Mouse (Mus musculus): Measurements from ENCODE around the gene Ahnak2. TPM values are rescaled to one million over a fixed set of nuclear protein-coding genes. Genes with fewer than 3 reads are reported as not detected.

The Ahnak2 gene
- total RNA-seq, 2 experiments from 2014 or later = 14.1 to 20.2 TPM

DNA sequence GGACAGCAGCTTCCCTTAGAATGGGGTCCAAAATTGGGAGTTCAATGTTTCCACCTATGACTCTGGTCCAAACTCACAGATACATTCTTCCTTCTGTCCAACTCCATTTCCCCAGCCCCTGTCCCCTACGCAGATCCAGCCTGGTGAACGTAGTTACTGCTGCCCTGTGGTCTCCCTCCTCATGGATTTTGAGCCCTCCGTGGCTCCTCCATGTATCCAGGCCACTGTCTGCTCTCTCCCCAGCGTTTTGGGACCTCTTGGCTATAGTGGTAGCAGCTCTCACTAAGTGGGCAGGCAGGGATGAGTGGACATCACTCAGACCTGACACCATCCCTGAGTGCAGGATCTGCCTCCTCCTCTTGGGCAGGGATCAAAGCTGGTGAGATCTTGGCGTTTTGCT, 3.7 kb downstream of the Ahnak2 start:
- intact Hi-C loops (cut with DNase I) = no loop called here
- DNase-seq = no peak

DNA sequence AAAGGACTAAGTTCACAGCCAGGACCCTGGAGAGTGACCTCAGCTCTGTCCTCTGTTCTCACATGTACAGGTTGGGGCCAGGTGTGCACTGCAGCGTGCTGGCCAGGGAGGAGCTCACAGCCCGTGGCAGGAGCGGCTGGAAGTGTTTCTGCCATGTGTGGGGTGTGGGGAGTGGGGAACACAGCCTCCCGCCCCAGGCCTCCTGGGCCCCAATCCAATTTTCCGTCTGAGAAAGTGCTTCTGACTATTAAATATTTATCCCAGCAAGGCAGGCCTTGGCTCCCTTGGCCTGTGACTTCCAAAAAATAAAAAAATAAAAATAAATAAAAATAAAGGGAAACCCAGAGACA, 4.2 kb downstream of the Ahnak2 start:
- intact Hi-C loops (cut with DNase I) = no loop called here

DNA sequence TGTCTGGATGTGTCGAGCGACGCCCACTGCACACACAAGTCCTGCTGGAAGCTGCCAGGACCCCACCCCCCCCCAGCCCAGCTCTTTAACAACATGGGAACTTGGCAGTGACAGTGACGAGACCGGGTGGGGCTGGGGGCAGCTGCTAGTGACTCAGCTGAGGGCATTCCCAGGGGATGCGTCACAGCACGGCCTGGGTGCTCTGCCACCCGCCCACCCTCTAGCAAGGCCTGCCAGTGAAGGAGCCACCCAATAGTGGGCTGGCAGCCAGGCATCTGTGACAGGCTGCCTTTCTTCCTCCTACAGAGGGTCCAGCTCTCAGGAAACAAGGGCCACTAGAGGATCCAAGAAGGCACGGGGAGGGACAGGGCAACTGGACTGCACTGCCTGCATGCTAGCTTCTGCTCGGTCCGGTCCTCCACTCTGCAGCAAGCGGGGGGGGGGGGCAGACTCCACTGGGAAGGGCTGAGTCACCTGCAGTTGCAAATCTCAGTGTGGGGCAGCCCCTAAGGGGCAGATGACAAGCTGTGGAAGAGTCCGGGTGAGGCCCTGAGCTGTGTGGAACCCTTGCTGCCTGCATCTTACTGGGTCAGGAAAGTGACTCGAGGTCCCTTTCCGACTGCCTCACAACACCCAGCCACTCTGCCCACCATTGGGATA, 4.7 kb downstream of the Ahnak2 start:
- intact Hi-C loops (cut with DNase I) = no loop called here
- peak; percentile 32 to 46 for DNase-seq

More for the DNA sequence above, 4.2 kb downstream of the Ahnak2 start:
- peak in 1 of 2 experiments; percentile 26 for DNase-seq

DNA sequence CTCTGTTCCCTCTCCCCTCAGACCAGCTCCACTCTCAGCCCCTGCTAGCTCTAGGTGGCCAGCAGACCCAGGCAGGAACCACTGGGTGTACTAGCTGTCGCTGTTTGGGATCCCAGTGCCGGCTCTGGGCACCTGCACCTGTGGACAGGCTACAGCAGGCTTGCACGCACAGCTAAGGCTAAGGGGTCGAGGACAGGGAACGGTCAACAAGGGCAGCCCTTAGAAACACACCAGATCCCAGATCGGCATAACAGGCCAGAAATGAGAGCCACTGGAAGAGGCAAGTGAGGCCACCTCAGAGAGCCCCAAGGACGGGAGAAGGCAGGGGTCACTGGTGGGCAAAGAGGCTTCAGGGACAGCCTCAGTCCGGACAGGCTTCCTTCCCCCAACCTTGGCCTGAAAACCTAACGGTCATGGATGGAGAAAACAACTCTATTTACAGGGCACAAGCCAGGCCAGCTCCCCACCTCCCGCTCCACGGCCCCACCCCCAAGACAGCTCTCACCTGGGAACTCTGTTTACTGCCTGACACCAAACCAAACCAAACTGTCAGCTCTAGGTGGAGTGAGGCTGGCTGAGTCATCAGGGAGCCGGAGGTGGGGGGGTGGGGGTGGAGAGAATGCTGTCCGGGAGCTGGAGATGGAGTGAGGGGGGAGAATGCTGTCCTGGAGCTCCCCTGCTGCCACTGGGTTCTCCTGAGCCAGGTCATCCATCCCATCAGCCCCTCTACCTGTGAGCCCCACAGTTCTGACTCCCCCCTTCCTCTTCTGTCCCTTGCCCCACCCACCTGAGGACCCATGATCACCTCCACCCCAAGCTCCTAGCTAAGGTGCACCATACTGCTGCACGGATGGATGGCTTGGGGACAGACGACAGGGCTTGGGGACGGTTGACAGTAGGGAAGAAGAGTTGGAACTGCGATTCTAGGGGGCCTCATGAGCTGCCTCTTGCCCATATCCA, 5.6 kb downstream of the Ahnak2 start:
- no peak for DNase-seq
- intact Hi-C loops (cut with DNase I) = no loop called here

DNA sequence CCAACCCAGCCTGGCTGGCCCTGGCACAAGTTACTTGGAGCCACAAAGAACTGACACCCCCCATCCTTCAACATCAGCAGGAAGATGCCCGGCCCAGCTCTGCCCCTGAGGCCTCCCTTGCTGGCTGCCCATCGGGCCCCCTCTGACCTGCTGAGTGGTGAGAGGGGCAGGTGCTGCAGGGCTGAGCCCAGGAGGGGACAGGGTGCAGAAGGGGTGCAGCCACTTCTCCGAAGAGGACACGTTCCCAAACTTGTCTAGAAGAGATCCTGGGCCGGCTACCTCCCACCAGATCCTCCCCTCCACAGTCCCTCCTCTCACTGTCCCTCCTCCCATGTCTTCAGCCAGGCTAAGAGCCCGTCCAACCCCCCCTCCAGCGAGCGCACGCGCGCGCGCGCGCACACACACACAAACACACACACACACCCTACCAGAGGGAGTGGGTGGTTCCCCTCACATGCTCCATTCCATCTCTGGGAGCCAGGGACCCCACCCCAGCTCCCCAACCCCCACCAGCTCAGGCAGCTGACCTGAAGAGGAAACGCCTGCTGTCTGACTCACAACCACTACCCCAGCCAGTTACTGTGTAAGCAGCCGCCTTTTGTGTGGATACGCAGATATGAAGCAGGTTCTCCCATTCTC, 6.9 kb downstream of the Ahnak2 start:
- intact Hi-C loops (cut with DNase I) = no loop called here
- peak; percentile 55 to 56 for DNase-seq

DNA sequence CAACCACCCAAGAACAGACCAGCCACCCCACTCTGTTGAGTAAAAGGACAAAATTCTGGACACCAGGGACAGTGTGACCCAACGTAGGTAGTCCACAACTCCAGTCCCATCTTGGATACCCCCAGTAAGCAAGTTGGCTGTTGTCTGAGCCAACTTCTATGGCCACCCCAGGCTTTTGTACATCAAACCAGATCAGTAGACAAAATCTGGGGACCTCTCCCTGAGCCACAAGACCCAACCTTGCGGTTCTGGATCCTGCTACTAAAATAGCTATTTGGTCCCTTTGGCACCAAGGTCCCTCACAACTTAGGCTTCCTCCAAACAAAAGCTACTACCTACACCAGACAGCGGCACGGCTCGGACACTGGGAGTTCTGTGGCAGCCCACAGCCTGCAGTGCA, 7.5 kb downstream of the Ahnak2 start:
- DNase-seq = no peak
- intact Hi-C loops (cut with DNase I) = no loop called here

DNA sequence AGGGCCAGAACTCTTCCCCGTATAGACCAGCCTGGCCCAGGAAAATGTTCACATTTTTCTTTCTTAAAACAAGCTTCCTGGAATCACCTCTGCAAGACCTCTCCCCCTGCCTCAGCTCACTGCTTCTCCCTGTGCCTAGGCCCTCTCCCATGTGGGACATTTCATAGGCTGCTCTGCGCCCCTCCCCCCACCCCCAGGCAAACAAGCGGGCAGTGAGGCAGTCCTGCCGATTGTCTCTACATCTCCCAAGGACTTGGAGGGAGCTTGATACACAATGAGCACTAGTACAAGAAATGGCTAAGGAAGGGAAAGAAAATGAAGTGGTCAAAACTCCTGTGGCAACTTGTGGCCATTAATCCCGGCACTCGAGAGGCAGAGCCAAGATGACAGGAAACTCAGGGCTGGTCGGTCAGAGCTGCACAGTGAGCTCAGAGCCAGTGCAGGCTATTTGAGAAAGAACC, 8.1 kb downstream of the Ahnak2 start:
- intact Hi-C loops (cut with DNase I) = no loop called here
- no peak for DNase-seq

DNA sequence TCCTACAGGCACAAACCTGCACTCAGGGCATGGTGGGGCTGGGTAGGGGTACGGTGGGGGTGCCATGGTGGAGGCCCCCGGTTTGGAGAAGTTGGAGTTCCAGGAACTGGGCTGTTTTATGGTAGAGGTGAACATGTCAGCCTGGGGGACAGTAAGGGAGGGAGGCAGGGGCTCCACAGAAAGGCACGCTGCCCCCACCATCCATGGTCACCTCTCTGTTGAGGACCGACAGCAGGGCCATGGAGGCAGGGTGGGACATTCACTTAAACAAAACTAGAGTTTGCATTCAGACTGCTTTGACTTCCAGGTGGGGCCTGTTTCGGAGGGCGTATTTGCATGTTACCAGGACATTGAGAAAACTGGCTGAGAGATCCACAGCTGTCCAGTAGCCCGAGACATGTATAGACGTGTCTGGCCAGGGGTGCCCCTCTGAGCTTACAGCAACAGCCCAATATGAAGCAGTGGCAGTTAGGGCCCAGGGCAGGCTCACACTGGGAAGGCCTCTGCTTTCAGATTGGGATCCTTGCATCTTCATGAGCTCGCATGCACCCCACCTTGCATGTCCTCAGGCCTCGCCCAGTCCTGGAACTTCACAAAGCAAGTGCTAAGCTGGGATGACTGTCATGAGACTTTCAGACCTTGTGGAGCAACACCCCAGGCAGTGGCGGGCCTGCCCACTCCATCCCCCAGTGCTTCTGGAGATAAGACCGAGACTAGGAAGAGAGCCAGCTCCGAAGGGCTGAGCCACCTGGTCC, 8.7 kb downstream of the Ahnak2 start:
- DNase-seq = peak; percentile 72 to 82
- intact Hi-C loops (cut with DNase I) = no loop called here

DNA sequence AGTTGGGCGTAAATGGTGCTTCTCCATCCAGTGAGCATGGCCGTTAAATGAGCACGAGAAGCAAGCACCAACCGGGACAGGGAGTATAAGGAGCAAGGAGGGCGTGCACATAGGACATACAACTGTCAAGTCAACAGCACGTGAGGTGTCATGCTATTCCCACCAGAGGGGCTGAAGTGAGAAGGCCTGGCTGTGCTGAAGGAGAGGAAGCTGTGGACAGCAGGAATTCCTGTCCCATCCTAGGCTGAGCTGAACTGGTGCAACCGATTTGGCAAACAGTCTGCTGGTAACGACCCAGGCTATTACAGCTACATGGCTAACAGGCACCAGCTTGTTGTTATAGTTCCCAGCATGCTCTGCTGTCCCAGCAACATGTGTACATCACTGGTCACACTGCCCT, 11.4 kb downstream of the Ahnak2 start:
- DNase-seq = no peak

DNA sequence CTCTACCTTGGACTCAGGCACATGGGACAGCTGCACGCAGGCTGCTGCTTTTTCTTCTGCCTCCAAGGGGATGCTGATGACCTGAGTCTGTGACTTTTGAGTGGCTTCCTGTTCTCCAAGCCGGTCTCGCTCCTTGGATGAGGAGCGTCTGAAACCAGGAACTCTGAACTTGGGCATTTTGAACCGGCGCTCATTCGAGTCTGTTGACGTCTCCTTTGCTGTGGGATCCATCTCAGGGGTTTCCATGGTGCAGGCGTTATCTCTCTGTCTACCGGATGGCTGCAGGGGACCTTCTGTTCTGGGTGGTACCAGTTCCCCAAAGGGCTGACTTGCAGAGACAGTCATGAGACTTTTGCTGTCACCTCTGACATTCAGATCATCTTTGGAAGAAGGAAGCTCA, 28.0 kb downstream of the Ahnak2 start:
- intact Hi-C loops (cut with DNase I) = no loop called here

More for the DNA sequence above, 11.4 kb downstream of the Ahnak2 start:
- intact Hi-C loops (cut with DNase I) = no loop called here

DNA sequence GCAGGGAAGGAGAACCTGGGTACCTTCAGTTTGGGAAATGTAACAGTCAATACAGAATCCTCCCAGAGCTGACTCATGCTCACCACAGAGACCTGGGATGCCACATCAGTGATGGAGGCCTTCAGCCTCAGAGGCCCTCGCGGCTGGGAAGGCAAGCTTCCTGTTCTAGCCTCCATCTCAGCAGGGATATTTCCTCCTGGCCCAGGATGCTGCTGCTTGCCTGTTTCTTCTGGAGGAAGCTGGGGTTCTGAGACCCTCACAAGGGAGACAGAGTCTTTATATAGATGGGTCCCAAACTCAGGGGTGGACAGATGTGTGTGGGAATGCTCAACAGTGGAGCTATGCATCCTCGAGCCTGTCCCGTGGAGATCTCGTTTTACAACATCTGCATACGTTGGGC, 28.4 kb downstream of the Ahnak2 start:
- DNase-seq = no peak
- intact Hi-C loops (cut with DNase I) = no loop called here

More for the DNA sequence above, 28.0 kb downstream of the Ahnak2 start:
- no peak for DNase-seq

DNA sequence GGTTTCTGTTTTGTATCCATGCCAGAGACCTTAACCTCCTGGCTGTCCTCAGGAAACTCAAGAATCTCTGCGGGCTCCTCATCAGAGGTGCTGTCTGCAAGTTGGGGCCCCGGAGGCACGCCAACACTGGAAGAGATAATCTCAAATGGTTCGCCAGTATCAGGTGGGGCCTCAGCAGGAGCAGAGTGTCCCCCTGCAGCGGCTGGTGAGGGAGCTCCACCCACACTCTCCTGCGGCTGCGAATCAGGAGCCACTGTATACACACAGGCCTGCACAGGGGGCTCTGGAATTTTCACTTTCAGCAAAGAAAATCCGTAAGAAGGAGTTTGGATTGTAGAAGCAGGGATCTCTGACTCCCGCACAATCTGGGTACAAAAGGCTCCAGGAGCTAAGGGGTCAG, 29.1 kb downstream of the Ahnak2 start:
- DNase-seq = no peak
- intact Hi-C loops (cut with DNase I) = no loop called here

DNA sequence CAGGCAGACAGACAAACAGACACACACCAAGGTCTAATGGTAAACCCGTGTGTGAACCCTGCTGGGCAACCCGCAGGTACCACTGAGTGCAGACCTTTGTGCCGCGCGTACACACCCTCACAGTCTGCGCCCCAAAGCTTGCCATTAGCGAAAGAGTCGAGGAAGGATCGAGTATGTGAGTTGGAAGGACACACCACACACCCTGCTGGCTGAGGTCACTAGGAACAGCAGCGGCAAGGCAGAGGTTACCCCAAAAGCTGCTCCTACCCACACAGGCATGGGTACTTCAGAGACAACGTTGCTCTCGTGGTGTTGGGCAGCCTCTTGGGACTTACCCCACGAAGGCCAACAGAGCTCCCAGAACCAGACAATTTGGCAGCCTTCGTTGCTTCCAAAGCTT, 30.2 kb downstream of the Ahnak2 start:
- intact Hi-C loops (cut with DNase I) = no loop called here
- DNase-seq = no peak

DNA sequence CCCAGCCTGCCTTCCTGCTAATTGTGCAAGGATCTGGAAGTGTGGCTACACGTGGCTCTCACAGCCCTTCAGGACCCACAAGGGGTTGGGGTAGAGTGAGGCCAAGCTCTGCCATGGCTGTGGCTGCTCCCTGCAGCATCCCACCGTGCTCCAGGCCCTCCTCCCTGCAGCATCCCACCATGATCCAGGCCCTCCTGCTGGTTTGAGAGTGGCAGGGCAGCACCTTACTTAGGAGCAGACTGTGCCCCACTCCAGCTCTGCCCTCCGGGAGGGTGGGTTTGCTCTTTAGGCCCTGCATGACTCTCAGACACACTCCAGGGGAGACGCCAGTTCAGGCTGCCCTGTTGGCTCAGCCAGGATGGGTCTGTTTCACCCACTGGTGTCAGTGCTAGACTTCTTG, 32.1 kb downstream of the Ahnak2 start:
- intact Hi-C loops (cut with DNase I) = no loop called here
- DNase-seq = no peak

DNA sequence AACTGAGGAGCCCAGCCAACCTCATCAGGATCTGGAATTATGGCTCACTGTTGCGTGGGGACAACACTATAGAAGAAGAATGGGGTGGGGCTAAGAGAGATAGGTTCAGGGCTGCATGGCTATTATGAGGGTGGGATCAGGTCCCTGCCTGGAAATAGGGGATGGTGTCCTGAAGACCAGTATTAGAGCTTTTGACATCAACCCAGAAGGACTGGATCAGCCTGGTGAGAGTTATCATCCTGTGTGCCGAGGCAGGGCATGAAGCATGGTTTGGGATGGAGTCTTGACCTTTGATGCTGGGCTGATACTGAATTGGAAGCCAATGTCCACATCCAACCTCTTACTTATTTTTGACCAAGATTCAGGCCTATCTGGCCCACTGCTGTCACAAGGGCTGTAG, 32.7 kb downstream of the Ahnak2 start:
- intact Hi-C loops (cut with DNase I) = no loop called here
- no peak for DNase-seq

DNA sequence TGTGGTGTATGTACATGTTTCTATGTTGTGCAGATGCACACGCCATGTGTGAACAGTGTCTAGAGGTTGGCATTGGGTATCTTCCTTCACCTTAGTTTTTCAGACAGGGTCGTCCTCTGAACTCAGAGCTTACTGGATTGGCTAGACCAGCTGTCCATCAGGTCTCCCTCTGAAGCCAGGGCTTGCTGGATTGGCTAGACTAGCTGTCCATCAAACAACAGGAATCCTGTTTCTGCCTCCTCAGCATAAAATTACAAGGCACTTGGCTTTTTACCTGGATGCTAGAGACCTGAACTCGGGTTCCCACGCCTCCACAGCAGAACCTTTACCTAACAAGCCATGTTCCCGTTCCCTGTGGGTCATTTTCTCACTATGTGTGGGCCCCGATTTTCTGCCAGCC, 33.4 kb downstream of the Ahnak2 start:
- intact Hi-C loops (cut with DNase I) = no loop called here

DNA sequence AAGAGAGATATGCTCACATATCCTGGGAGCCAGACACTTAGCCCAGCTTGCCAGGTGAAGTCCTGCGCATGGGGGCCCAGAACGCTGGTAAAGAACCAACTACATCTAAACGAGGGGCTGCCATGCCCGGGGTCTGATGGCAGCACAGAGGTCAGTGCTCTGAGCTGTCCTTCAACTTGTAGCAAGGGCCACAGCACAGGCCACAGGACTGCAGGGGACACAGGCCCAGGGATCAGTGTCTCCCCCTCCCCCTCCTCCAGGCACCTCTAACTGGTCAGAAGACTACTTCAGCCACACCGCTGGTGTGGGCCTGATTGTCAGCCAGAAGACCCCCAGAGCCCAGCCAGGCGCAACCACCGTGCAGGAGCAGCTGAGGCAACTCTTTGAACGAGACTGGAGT, 34.3 kb downstream of the Ahnak2 start:
- no peak for DNase-seq

More for the DNA sequence above, 33.4 kb downstream of the Ahnak2 start:
- no peak for DNase-seq

DNA sequence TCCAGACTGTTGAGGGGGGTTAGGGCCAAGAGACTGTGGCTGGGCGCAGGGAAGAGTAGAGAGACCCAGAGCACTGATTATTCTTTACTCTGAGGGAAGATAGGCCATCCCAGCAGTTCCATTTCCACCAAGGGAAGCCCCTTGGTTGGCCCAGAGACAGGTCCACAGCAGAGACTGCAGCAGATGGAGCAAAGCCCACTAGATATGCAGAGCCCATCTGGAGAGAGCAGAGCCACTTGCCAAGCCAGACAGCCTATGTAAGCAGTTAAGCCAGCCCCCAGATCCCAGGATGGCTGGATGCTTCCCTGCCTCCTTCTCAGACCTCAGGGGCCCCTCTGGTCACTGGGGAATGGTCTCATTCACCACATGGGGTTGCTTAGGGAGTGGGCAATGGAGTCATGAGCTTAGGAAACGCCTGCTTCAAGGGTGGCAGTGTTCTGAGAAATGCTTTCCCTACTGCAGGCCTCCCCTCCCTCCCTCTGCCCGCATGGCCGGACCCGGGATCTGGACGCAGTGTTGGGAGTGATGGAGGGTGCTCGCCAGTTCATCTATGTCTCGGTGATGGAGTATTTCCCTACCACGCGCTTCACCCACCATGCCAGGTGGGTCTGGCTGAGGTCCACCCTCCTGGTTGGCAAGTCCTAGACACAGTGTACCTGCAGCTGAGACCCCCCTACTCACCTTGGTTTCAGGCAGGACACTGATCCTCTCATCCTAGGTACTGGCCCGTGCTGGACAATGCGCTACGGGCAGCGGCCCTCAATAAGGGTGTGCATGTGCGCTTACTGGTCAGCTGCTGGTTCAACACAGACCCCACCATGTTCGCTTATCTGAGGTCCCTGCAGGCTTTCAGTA, 35.2 kb downstream of the Ahnak2 start:
- no peak for DNase-seq
- intact Hi-C loops (cut with DNase I) = no loop called here

More for the DNA sequence above, 34.3 kb downstream of the Ahnak2 start:
- intact Hi-C loops (cut with DNase I) = no loop called here

DNA sequence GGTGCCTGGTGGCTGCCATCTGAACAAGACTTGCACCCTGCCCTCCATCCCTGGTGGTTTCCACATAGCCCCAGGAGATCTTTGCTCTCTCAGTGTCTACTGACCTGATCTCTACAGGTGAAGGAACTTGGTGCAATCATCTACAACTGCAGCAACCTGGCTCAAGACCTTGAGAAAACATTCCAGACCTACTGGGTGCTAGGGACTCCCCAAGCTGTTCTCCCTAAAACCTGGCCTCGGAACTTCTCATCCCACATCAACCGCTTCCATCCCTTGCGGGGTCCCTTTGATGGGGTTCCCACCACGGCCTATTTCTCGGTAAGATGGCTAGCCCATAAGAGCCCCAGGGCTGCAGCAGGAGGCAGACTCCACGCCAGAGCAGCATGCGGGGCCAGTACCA, 35.9 kb downstream of the Ahnak2 start:
- DNase-seq = no peak

DNA sequence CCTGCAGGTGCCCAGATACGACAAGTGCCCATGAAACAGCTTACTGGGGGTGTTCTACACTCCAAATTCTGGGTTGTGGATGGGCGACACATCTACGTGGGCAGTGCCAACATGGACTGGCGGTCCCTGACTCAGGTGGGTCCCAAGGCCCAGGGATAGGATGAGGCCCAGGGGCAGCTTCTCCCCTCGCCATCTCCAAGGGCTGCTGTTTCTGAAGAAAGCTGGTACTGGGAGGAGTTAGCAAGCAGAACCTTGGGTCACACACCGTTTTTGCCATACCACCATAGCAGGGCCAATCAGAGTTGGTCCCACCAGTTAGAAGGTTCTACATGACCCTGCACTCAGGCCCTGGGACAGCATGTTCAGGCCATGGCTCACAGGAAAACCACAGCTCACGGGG, 37.5 kb downstream of the Ahnak2 start:
- no peak for DNase-seq
- intact Hi-C loops (cut with DNase I) = no loop called here

More for the DNA sequence above, 35.9 kb downstream of the Ahnak2 start:
- intact Hi-C loops (cut with DNase I) = no loop called here

Data from heart, postnatal 36 days (tissue).